Mouse (Mus musculus) embryonic facial prominence, embryonic 14.5 days (tissue): ENCODE data around the gene Acer2. TPM values are rescaled to one million over a fixed set of nuclear protein-coding genes. Genes with fewer than 3 reads are reported as not detected.

ENCODE experiments used
- ATAC-seq: fragments of 200-750 bp; cut with Nextera tagmentation; 2 replicates; pipeline ENCODE4 v1.8.0; 2017; ENCODE audit warnings: low read depth, moderate number of reproducible peaks, moderate TSS enrichment
- DNase-seq: peaks from one replicate; pipeline ENCODE4 v3.0.0-alpha.2; 2015; ENCODE audit warnings: low spot score
- H3K27ac ChIP-seq: fragments of 300-500 bp; sonication (generic); replicated peaks from 2 replicates; pipeline ENCODE4 v1.5.1; 2014; ENCODE audit warnings: low read depth, mild to moderate bottlenecking, low read length, moderate library complexity
- H3K27me3 ChIP-seq: fragments of 300-500 bp; sonication (generic); replicated peaks from 2 replicates; pipeline ENCODE4 v1.6.1; 2014; ENCODE audit warnings: low read length; ENCODE audit not compliant: control insufficient read depth, insufficient read depth
- H3K36me3 ChIP-seq: fragments of 300-500 bp; sonication (generic); 2 replicates; pipeline ENCODE4 v1.6.1; 2014; ENCODE audit warnings: low read length, mixed read lengths; ENCODE audit not compliant: control insufficient read depth, insufficient read depth
- H3K4me1 ChIP-seq: fragments of 300-500 bp; sonication (generic); 2 replicates; pipeline ENCODE4 v1.6.1; 2014; ENCODE audit warnings: antibody characterized with exemption, low read length; ENCODE audit not compliant: control insufficient read depth, insufficient read depth
- H3K4me2 ChIP-seq: fragments of 300-500 bp; sonication (generic); 2 replicates; pipeline ENCODE4 v1.6.1; 2014; ENCODE audit warnings: low read depth, mild to moderate bottlenecking, low read length, moderate library complexity, mixed read lengths
- H3K4me3 ChIP-seq: fragments of 300-500 bp; sonication (generic); 2 replicates; pipeline ENCODE4 v1.5.1; 2014; ENCODE audit warnings: low read depth, mild to moderate bottlenecking, low read length
- H3K9ac ChIP-seq: fragments of 300-500 bp; sonication (generic); 2 replicates; pipeline ENCODE4 v1.6.1; 2014; ENCODE audit warnings: low read depth, mild to moderate bottlenecking, low read length, moderate library complexity, mixed read lengths
- H3K9me3 ChIP-seq: fragments of 300-500 bp; sonication (generic); 2 replicates; pipeline ENCODE4 v1.6.1; 2016; ENCODE audit warnings: low read length; ENCODE audit not compliant: control insufficient read depth
- WGBS: fragments of 180-500 bp; shearing (Covaris S2); extraction: QIAGEN DNeasy Blood & Tissue Kit; methylation state at CpG from one replicate; pipeline ENCODE4 v1.1.7; 2014; 5-methylcytosine and 5-hydroxymethylcytosine counted together
- polyA plus RNA-seq: library from polyadenylated mRNA; unstranded; fragments of >200 nt; fragmentation: Nextera tagmentation; extraction: Ambion mirVana; gene quantifications from 2 replicates; pipeline ENCODE4 v1.2.1, GENCODE M21; 2014

Gene Acer2
- polyA plus RNA-seq, 1 experiment from 2014 or later: 9.4 TPM

GRCm38 (mm10) chr4:86926997-86927396, 52.8 kb downstream of the Acer2 start:
- H3K36me3 ChIP-seq: no peaks in the 10 kb centered on the region
- no peak overlapping the region for H3K27ac ChIP-seq
- no peaks in the 10 kb centered on the region for H3K27me3 ChIP-seq
- H3K9me3 ChIP-seq: no peaks in the 10 kb centered on the region
- no peak for DNase-seq
- no peak overlapping the region for H3K4me2 ChIP-seq
- no peak overlapping the region for H3K9ac ChIP-seq
- WGBS: 83% methylated on average over 3 of the region's 3 CpGs
- H3K4me1 ChIP-seq: no peaks in the 10 kb centered on the region
- H3K4me3 ChIP-seq: no peak overlapping the region
- no peak for ATAC-seq

- Histone ChIP-seq H3K27me3 (no peaks in the 10 kb centered on the region), H3K9ac (no peak overlapping the region; the same call in 1 of the 2 replicates), H3K4me1 (no peaks in the 10 kb centered on the region), H3K9me3 (no peaks in the 10 kb centered on the region), H3K4me2 (peak overlapping the region; percentile 63), H3K36me3 (no peaks in the 10 kb centered on the region), H3K4me3 (peak overlapping the region; percentile 46), H3K27ac (no peak overlapping the region)
- 86% methylated on average over 7 of the region's 7 CpGs for WGBS
- ATAC-seq: peak; percentile 31
- DNase-seq: no peak
Measured at GRCm38 (mm10) chr4:86930101-86930635, 56.0 kb downstream of the Acer2 start.

- H3K27ac ChIP-seq: peak overlapping the region; percentile 16
- DNase-seq (peak; percentile 83), ATAC-seq (peak; percentile 77)
- no peaks in the 10 kb centered on the region for H3K36me3 ChIP-seq
- H3K9ac ChIP-seq: peak overlapping the region; percentile 63
- H3K9me3 ChIP-seq: no peaks in the 10 kb centered on the region
- no peaks in the 10 kb centered on the region for H3K4me1 ChIP-seq
- H3K4me2 ChIP-seq: peak overlapping the region; percentile 63
- 4% methylated on average over 26 of the region's 33 CpGs for WGBS
- peak overlapping the region; percentile 46 for H3K4me3 ChIP-seq
- H3K27me3 ChIP-seq: no peaks in the 10 kb centered on the region
Measured at GRCm38 (mm10) chr4:86930636-86931456, 56.6 kb downstream of the Acer2 start.

- 77% methylated on average over 6 of the region's 6 CpGs for WGBS
- no peaks in the 10 kb centered on the region for H3K9me3 ChIP-seq
- ATAC-seq: no peak
- H3K4me2 ChIP-seq: no peak overlapping the region
- H3K4me3 ChIP-seq: no peak overlapping the region
- H3K36me3 ChIP-seq: no peaks in the 10 kb centered on the region
- H3K4me1 ChIP-seq: no peaks in the 10 kb centered on the region
- H3K9ac ChIP-seq: no peak overlapping the region
- no peaks in the 10 kb centered on the region for H3K27me3 ChIP-seq
- no peak for DNase-seq
- H3K27ac ChIP-seq: no peak overlapping the region
Measured at GRCm38 (mm10) chr4:86933026-86933425, 58.8 kb downstream of the Acer2 start.

- no peak overlapping the region for H3K4me3 ChIP-seq
- no peak for ATAC-seq
Measured at GRCm38 (mm10) chr4:86936217-86936616, 62.0 kb downstream of the Acer2 start.

GRCm38 (mm10) chr4:86936706-86937105, 62.5 kb downstream of the Acer2 start:
- no peak overlapping the region for H3K9ac ChIP-seq
- 55% methylated on average over 3 of the region's 3 CpGs for WGBS
- ATAC-seq (no peak), DNase-seq (no peak)
- no peaks in the 10 kb centered on the region for H3K4me1 ChIP-seq
- H3K27ac ChIP-seq: no peak overlapping the region
- no peaks in the 10 kb centered on the region for H3K36me3 ChIP-seq
- H3K9me3 ChIP-seq: no peaks in the 10 kb centered on the region
- no peaks in the 10 kb centered on the region for H3K27me3 ChIP-seq
- H3K4me3 ChIP-seq: no peak overlapping the region
- no peak overlapping the region for H3K4me2 ChIP-seq

More at GRCm38 (mm10) chr4:86936217-86936616, 62.0 kb downstream of the Acer2 start:
- Histone ChIP-seq H3K36me3 (no peaks in the 10 kb centered on the region), H3K27ac (no peak overlapping the region), H3K4me1 (no peaks in the 10 kb centered on the region), H3K9ac (no peak overlapping the region), H3K9me3 (no peaks in the 10 kb centered on the region), H3K4me2 (no peak overlapping the region), H3K27me3 (no peaks in the 10 kb centered on the region)
- no peak for DNase-seq
- 93% methylated on average over 9 of the region's 9 CpGs for WGBS

GRCm38 (mm10) chr4:86942656-86943055, 68.5 kb downstream of the Acer2 start:
- no peak for DNase-seq
- ATAC-seq: no peak
- 79% methylated on average over 6 of the region's 6 CpGs for WGBS
- Histone ChIP-seq H3K27ac (no peak overlapping the region), H3K36me3 (no peaks in the 10 kb centered on the region), H3K4me1 (no peaks in the 10 kb centered on the region), H3K4me3 (no peak overlapping the region), H3K4me2 (no peak overlapping the region), H3K9ac (no peak overlapping the region), H3K9me3 (no peaks in the 10 kb centered on the region), H3K27me3 (no peaks in the 10 kb centered on the region)

- DNase-seq: peak; percentile 44
- ATAC-seq: peak; percentile 44; the same call in 1 of the 2 replicates
- H3K9me3 ChIP-seq: no peaks in the 10 kb centered on the region
- H3K4me1 ChIP-seq: no peaks in the 10 kb centered on the region
- H3K36me3 ChIP-seq: no peaks in the 10 kb centered on the region
- H3K4me2 ChIP-seq: no peak overlapping the region
- no peak overlapping the region for H3K9ac ChIP-seq
- no peak overlapping the region for H3K4me3 ChIP-seq
- no peaks in the 10 kb centered on the region for H3K27me3 ChIP-seq
- H3K27ac ChIP-seq: no peak overlapping the region
- 47% methylated on average over 6 of the region's 6 CpGs for WGBS
Measured at GRCm38 (mm10) chr4:86943296-86943695, 69.1 kb downstream of the Acer2 start.

GRCm38 (mm10) chr4:86948794-86949193, 74.6 kb downstream of the Acer2 start:
- no peak overlapping the region for H3K4me3 ChIP-seq
- DNase-seq: no peak

More at GRCm38 (mm10) chr4:86948794-86949193, 74.6 kb downstream of the Acer2 start:
- ATAC-seq: no peak
- Histone ChIP-seq H3K9me3 (no peaks in the 10 kb centered on the region), H3K4me2 (no peak overlapping the region), H3K27ac (no peak overlapping the region), H3K27me3 (no peaks in the 10 kb centered on the region), H3K9ac (no peak overlapping the region), H3K36me3 (no peaks in the 10 kb centered on the region), H3K4me1 (no peaks in the 10 kb centered on the region)
- 82% methylated on average over 1 of the region's 1 CpGs for WGBS
